Mouse (Mus musculus) small intestine, adult 2 months (tissue): ENCODE data around the gene Mex3b.

Source experiments
- CTCF ChIP-seq: fragments of 200-500 bp; IDR thresholded peaks from 2 replicates; pipeline ENCODE4 v1.5.1; 2012; ENCODE audit warnings: low read depth, mild to moderate bottlenecking, control low read depth, inconsistent platforms, low read length, moderate library complexity, mixed read lengths; ENCODE audit not compliant: insufficient replicate concordance, insufficient read length; ENCODE audit errors: extremely low read depth
- POLR2A ChIP-seq: fragments of 200-500 bp; IDR thresholded peaks from 2 replicates; pipeline ENCODE4 v1.6.1; 2012; ENCODE audit warnings: low read depth, mild to moderate bottlenecking, control low read depth, inconsistent platforms, low read length, moderate library complexity

DNA sequence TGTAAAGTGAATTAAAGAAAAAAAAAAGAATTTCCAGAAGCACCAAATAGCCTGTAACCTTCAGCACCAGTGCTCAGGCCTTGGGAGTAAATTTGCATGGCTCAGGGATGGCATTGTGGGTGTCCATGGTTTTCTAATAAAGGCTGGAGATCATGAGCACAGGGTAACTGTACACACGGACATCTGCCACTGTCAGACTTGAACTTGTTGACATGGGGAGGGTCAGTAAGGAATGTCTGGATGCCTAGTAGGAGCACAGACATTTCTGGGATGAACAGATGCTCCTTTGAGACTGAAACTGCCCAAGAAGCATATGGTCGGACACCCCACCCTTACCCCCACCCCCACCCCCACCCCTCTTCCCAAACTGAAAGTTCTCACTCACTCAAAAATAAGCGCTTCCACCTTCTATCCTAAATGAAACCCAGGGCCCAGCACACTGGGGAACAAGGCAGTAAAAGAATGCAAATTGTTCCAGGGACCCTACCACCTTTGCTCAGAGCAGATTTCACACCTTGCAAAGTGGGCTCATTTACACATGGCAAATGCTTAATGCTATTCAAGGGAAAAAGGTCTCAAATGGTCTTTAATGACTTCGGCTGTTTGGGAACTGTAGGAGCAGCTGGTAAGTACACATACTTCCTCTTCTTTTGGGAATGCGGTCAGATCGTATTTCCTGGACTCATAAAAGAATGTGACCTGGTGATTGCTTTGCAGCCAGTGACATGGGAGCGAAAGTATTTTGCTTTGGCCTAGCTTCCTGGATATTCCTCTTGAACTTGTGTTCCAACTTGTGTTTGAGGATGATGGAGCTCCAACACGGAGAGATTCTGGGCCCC lies 32.5 kb downstream of the Mex3b start:
- TF ChIP-seq CTCF (no peak), POLR2A (no peak)
